Mouse (Mus musculus): ENCODE data around the gene Cgnl1.

DNA sequence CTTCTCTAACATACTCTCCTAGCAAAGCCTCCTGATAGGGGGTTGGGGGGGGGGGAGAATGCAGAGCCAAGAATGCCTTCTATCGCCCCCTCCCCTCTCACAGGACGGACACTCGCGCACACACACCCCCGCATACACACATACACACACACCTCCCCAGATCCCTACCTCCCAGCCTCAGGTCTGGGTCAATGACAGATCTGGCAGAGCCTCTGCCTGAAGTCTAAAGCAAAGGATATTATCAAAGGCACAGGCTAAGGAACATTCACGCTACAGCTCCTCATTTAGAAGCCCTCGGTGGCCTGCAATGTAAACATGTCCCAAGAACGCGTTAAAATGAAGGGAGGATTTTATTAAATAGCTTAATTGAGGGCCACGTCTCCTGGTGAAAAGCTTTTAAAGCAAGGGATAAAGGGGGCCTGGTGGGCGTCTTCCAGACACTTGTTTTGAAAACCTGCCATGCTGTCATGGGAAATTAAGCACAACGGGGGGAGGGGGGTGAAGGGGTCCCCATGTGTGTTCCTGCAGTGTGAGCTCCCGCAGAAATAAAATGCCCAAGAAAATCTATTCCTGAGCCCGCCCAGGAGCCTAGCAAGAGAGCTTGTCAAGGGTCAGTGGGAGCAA, 10.8 kb downstream of the Cgnl1 start:
- no peak for TF ChIP-seq CTCF (IDR thresholded peaks at IDR 0.05; ENCODE audit: borderline replicate concordance, insufficient read depth, low read length)
- no peak for TF ChIP-seq POLR2A (IDR thresholded peaks at IDR 0.05; ENCODE audit: low read depth, low read length)

All from embryonic fibroblast, embryonic 13.5 days (primary cell).